Mouse (Mus musculus) frontal cortex, postnatal 10 days (tissue): Measurements from ENCODE around the gene Cd52.
A peak's percentile ranks its signal among the peaks of the same experiment; 100 is the strongest.

Experiments used
- DNase-seq, 2 experiments: peaks; one replicate each; pipeline ENCODE4 v3.0.0; 2022; ENCODE audit warnings: low spot score in 2 of 2, mixed read lengths in 1 of 2

The Cd52 gene

GRCm38 (mm10) chr4:134052560-134052959 is 42.3 kb downstream of the Cd52 start:
- DNase-seq, result peak in 1 of 2 experiments; percentile 20

GRCm38 (mm10) chr4:134051912-134052311 is 43.0 kb downstream of the Cd52 start:
- DNase-seq, result no peak

- no peak for DNase-seq
These were observed 47.2 kb downstream of the Cd52 start for GRCm38 (mm10) chr4:134047648-134048047.

- no peak for DNase-seq
These were observed 51.8 kb downstream of the Cd52 start for GRCm38 (mm10) chr4:134043041-134043440.

GRCm38 (mm10) chr4:134041317-134042123 is 53.4 kb downstream of the Cd52 start:
- DNase-seq, result no peak

GRCm38 (mm10) chr4:134035953-134036352 is 58.9 kb downstream of the Cd52 start:
- peak; percentile 38 to 78 for DNase-seq
